Comparison of ENCODE assay signal across 8 mouse cellular contexts in genomic region chr7:132754389-132754750, GRCm38 (mm10). TPM values are rescaled to one million over a fixed set of nuclear protein-coding genes. Genes with fewer than 3 reads are reported as not detected.
DNase-seq lines count a peak whose midpoint lies in the region; ATAC-seq and TF ChIP-seq lines count a peak whose summit lies in the region.

No protein-coding gene starts in this region.

- peak; percentile 23 for ATAC-seq in embryonic facial prominence, embryonic 14.5 days (ENCODE audit: low read depth)
- peak; percentile 57; the same call in 1 of the 2 replicates for ATAC-seq in hindbrain, embryonic 16.5 days
- ATAC-seq in stomach, postnatal 0 days (ENCODE audit: low FRiP score, low TSS enrichment): no peak

- TF ChIP-seq CTCF in stomach, postnatal 0 days (IDR thresholded peaks at IDR 0.05; ENCODE audit: low read depth): no peak

- H3K27me3 ChIP-seq in embryonic facial prominence, embryonic 14.5 days (replicated peaks; ENCODE audit: control insufficient read depth, insufficient read depth, low read length): no peaks in the 10 kb centered on the region
- no peaks in the 10 kb centered on the region for H3K27me3 ChIP-seq in hindbrain, embryonic 16.5 days (replicated peaks; ENCODE audit: control insufficient read depth, insufficient read depth, low read length)
- H3K27me3 ChIP-seq in stomach, postnatal 0 days (ENCODE audit: control insufficient read depth, insufficient read depth, low read length): no peaks in the 10 kb centered on the region

- peak overlapping the region; percentile 86 for H3K27ac ChIP-seq in embryonic facial prominence, embryonic 14.5 days (replicated peaks; ENCODE audit: low read depth, low read length)
- H3K27ac ChIP-seq in hindbrain, embryonic 16.5 days (ENCODE audit: low read depth, low read length): peak overlapping the region; percentile 52
- H3K27ac ChIP-seq in stomach, postnatal 0 days (replicated peaks): peak overlapping the region; percentile 24; the same call in 1 of the 2 replicates

- no peaks in the 10 kb centered on the region for H3K9me3 ChIP-seq in embryonic facial prominence, embryonic 14.5 days (ENCODE audit: control insufficient read depth, low read length)
- H3K9me3 ChIP-seq in hindbrain, embryonic 16.5 days (ENCODE audit: control insufficient read depth, low read length): no peaks in the 10 kb centered on the region
- no peaks in the 10 kb centered on the region for H3K9me3 ChIP-seq in stomach, postnatal 0 days (ENCODE audit: control insufficient read depth, low read length)

- DNase-seq in heart, adult 11 months: peak; percentile 97
- DNase-seq in heart, adult 8-10 months (ENCODE audit: low spot score): no peak
- DNase-seq in MN1 (ENCODE audit: low spot score): peak; percentile 28
- peak; percentile 48 for DNase-seq in embryonic facial prominence, embryonic 14.5 days (ENCODE audit: low spot score)
- DNase-seq in stomach, postnatal 0 days (ENCODE audit: low spot score): no peak
- DNase-seq in thymus, postnatal 4 days: no peak
- DNase-seq in frontal cortex, adult 2 months (ENCODE audit: extremely low spot score in 1 of 2, low spot score in 1 of 2): no peak

- peaks cover 31% of the 10 kb centered on the region for H3K36me3 ChIP-seq in embryonic facial prominence, embryonic 14.5 days (ENCODE audit: control insufficient read depth, insufficient read depth, low read length)
- no peaks in the 10 kb centered on the region for H3K36me3 ChIP-seq in hindbrain, embryonic 16.5 days (ENCODE audit: control insufficient read depth, insufficient read depth, low read length)
- H3K36me3 ChIP-seq in stomach, postnatal 0 days (ENCODE audit: control insufficient read depth, insufficient read depth, low read length): peaks cover 7% of the 10 kb centered on the region

- no peak for TF ChIP-seq EP300 in stomach, postnatal 0 days (optimal IDR thresholded peaks at IDR 0.05)

- WGBS in embryonic facial prominence, embryonic 14.5 days: 44% methylated on average over 3 of the region's 3 CpGs
- WGBS in hindbrain, embryonic 16.5 days: 52% methylated on average over 3 of the region's 3 CpGs
- 57% methylated on average over 3 of the region's 3 CpGs for WGBS in stomach, postnatal 0 days

- no peak overlapping the region for H3K4me3 ChIP-seq in embryonic facial prominence, embryonic 14.5 days (ENCODE audit: low read depth, low read length)
- no peak overlapping the region for H3K4me3 ChIP-seq in hindbrain, embryonic 16.5 days (ENCODE audit: low read length)
- no peak overlapping the region for H3K4me3 ChIP-seq in stomach, postnatal 0 days (ENCODE audit: low read depth, low read length)

- H3K9ac ChIP-seq in embryonic facial prominence, embryonic 14.5 days (ENCODE audit: low read depth, low read length): no peak overlapping the region
- no peak overlapping the region for H3K9ac ChIP-seq in hindbrain, embryonic 16.5 days (ENCODE audit: low read depth, low read length)
- no peak overlapping the region for H3K9ac ChIP-seq in stomach, postnatal 0 days (ENCODE audit: low read length)

- no peak overlapping the region for H3K4me2 ChIP-seq in embryonic facial prominence, embryonic 14.5 days (ENCODE audit: low read depth, low read length)
- H3K4me2 ChIP-seq in hindbrain, embryonic 16.5 days (ENCODE audit: low read length): no peak overlapping the region
- no peak overlapping the region for H3K4me2 ChIP-seq in stomach, postnatal 0 days (replicated peaks; ENCODE audit: low read depth)

- peaks cover 23% of the 10 kb centered on the region for H3K4me1 ChIP-seq in embryonic facial prominence, embryonic 14.5 days (ENCODE audit: control insufficient read depth, insufficient read depth, low read length)
- peaks cover 22% of the 10 kb centered on the region for H3K4me1 ChIP-seq in hindbrain, embryonic 16.5 days (ENCODE audit: control insufficient read depth, insufficient read depth, low read depth, low read length)
- 0 out of 2 replicates have a peak, but pooled peaks cover 2% of the 10 kb centered on the region for H3K4me1 ChIP-seq in stomach, postnatal 0 days (replicated peaks; ENCODE audit: control insufficient read depth, insufficient read depth)

RNA-seq across cellular contexts. Expression of gene Fam53b, which starts 59.3 kb away (rescaled TPM):
- 10 to 100 TPM; 24.0 to 31.3 (median 26.9) TPM for total RNA-seq in heart, adult 8-10 months (2022)
- 16.5 and 21.0 TPM in 2 replicates for polyA plus RNA-seq in embryonic facial prominence, embryonic 14.5 days (2014; fragmentation: Nextera tagmentation; extraction: Ambion mirVana)
- polyA plus RNA-seq in hindbrain, embryonic 16.5 days (2015; fragmentation: Nextera tagmentation; extraction: Ambion mirVana): 14.7 and 16.3 TPM in 2 replicates
- 8.4 and 8.5 TPM in 2 replicates for polyA plus RNA-seq in stomach, postnatal 0 days (2015; fragmentation: Nextera tagmentation; extraction: Ambion mirVana)
- polyA plus RNA-seq in frontal cortex, adult 2 months (2012; rRNA removed): 14.7 and 18.2 TPM in 2 replicates

Comparison
In these comparisons a context has a peak if more than half of its experiments do, and no peak if none do; other contexts are left out.
1. DNase-seq: peak in heart, adult 11 months (single experiment), MN1 (single experiment) and embryonic facial prominence, embryonic 14.5 days (single experiment); none in heart, adult 8-10 months (single experiment), stomach, postnatal 0 days (single experiment), thymus, postnatal 4 days (single experiment) and frontal cortex, adult 2 months (0 of 2).
2. H3K27ac ChIP-seq: peak in every context shown above with its lines; median percentile 86 in embryonic facial prominence, embryonic 14.5 days; 52 in hindbrain, embryonic 16.5 days; 24 in stomach, postnatal 0 days.